Mouse (Mus musculus) CH12.LX (cell line): ENCODE data around the gene Prrt2. TPM values are rescaled to one million over a fixed set of nuclear protein-coding genes. Genes with fewer than 3 reads are reported as not detected.
A peak's percentile ranks its signal among the peaks of the same experiment; 100 is the strongest.

Experiments
- DNase-seq: peaks from one replicate; pipeline ENCODE4 v3.0.0-alpha.2; 2013; ENCODE audit errors: extremely low read depth
- H3K27ac ChIP-seq: 2 replicates; pipeline ENCODE4 v1.5.1; 2012; ENCODE audit warnings: low read depth, mild to moderate bottlenecking, control low read depth, moderate library complexity; ENCODE audit not compliant: insufficient read depth
- H3K27me3 ChIP-seq: replicated peaks from 2 replicates; pipeline ENCODE3; 2012; ENCODE audit warnings: inconsistent platforms
- H3K36me3 ChIP-seq, 2 experiments: replicated peaks in 1 of 2; 2 replicates each; pipeline versions ENCODE3 to v1.6.1; 2012; ENCODE audit warnings: inconsistent platforms in 1 of 2, low read length in 1 of 2, mild to moderate bottlenecking in 1 of 2, mixed read lengths in 1 of 2, moderate library complexity in 1 of 2; ENCODE audit not compliant: control insufficient read depth in 1 of 2, insufficient read depth in 1 of 2
- H3K4me1 ChIP-seq, 2 experiments: 2 replicates each; pipeline ENCODE4 v1.6.1; 2012; ENCODE audit warnings: inconsistent platforms in 1 of 2, moderate library complexity in 1 of 2; ENCODE audit not compliant: insufficient read depth in 2 of 2, control insufficient read depth in 1 of 2
- H3K4me2 ChIP-seq: 2 replicates; pipeline ENCODE4 v1.6.1; 2012; ENCODE audit warnings: low read depth, mild to moderate bottlenecking, control low read depth; ENCODE audit not compliant: poor library complexity, insufficient read depth, severe bottlenecking
- H3K4me3 ChIP-seq, 3 experiments: fragments of 150-350 bp in 1 of 3; sonication (generic) in 1 of 3; replicated peaks in 1 of 3; 2 replicates each; pipeline versions ENCODE3 to v1.5.1; 2011 to 2012; ENCODE audit warnings: low read depth in 2 of 3, low read length in 2 of 3, mild to moderate bottlenecking in 2 of 3, moderate library complexity in 2 of 3, control low read depth in 1 of 3, improper control_type of control experiment in 1 of 3, inconsistent platforms in 1 of 3, mixed read lengths in 1 of 3; ENCODE audit not compliant: poor library complexity in 1 of 3
- H3K79me2 ChIP-seq: replicated peaks from 2 replicates; pipeline ENCODE4 v1.6.1; 2012; ENCODE audit warnings: mild to moderate bottlenecking, moderate library complexity; ENCODE audit not compliant: control insufficient read depth, poor library complexity, insufficient read depth, severe bottlenecking; ENCODE audit errors: extremely low read depth
- H3K9ac ChIP-seq: 2 replicates; pipeline ENCODE4 v1.6.1; 2012; ENCODE audit warnings: low read depth, mild to moderate bottlenecking, control low read depth, moderate library complexity; ENCODE audit not compliant: insufficient read depth
- H3K9me3 ChIP-seq: replicated peaks from 2 replicates; pipeline ENCODE3; 2012; ENCODE audit warnings: low read length, inconsistent platforms, mixed read lengths
- BHLHE40 ChIP-seq: IDR thresholded peaks from 2 replicates; pipeline ENCODE4 v1.6.1; 2011; ENCODE audit warnings: mild to moderate bottlenecking, low read depth, low read length, improper control_type of control experiment
- ELF1 ChIP-seq: IDR thresholded peaks from 2 replicates; pipeline ENCODE4 v1.6.1; 2014; ENCODE audit warnings: low read depth, mild to moderate bottlenecking, inconsistent platforms, low read length, improper control_type of control experiment
- EP300 ChIP-seq: IDR thresholded peaks from 2 replicates; pipeline ENCODE4 v1.6.1; 2011; ENCODE audit warnings: low read length, improper control_type of control experiment
- ETS1 ChIP-seq: conservative IDR thresholded peaks from 2 replicates; pipeline ENCODE4 v1.6.1; 2012; ENCODE audit warnings: low read depth, mild to moderate bottlenecking, inconsistent platforms, low read length, improper control_type of control experiment, moderate library complexity
- HCFC1 ChIP-seq: IDR thresholded peaks from 2 replicates; pipeline ENCODE4 v1.6.1; 2012; ENCODE audit warnings: low read depth, mild to moderate bottlenecking, inconsistent platforms, low read length, improper control_type of control experiment
- IRF4 ChIP-seq: IDR thresholded peaks from 2 replicates; pipeline ENCODE4 v1.6.1; 2014; ENCODE audit warnings: low read depth, mild to moderate bottlenecking, inconsistent platforms, low read length, improper control_type of control experiment
- JUN ChIP-seq: IDR thresholded peaks from 2 replicates; pipeline ENCODE4 v1.6.1; 2011; ENCODE audit warnings: low read depth, mild to moderate bottlenecking, low read length, improper control_type of control experiment, moderate library complexity; ENCODE audit not compliant: insufficient read depth
- MAZ ChIP-seq: IDR thresholded peaks from 2 replicates; pipeline ENCODE4 v1.6.1; 2012; ENCODE audit warnings: low read depth, mild to moderate bottlenecking, inconsistent platforms, low read length, improper control_type of control experiment, moderate library complexity
- MXI1 ChIP-seq: IDR thresholded peaks from 2 replicates; pipeline ENCODE4 v1.6.1; 2011; ENCODE audit warnings: mild to moderate bottlenecking, low read depth, low read length, improper control_type of control experiment
- POLR2A ChIP-seq: IDR thresholded peaks from 2 replicates; pipeline ENCODE4 v1.6.1; 2011; ENCODE audit warnings: low read depth, mild to moderate bottlenecking, improper control_type of control experiment, low read length
- POLR2AphosphoS2 ChIP-seq: IDR thresholded peaks from 2 replicates; pipeline ENCODE4 v1.6.1; 2011; ENCODE audit warnings: low read depth, low read length, improper control_type of control experiment
- RAD21 ChIP-seq: IDR thresholded peaks from 2 replicates; pipeline ENCODE4 v1.6.1; 2011; ENCODE audit warnings: low read depth, mild to moderate bottlenecking, low read length, improper control_type of control experiment, moderate library complexity
- RCOR1 ChIP-seq: conservative IDR thresholded peaks from 2 replicates; pipeline ENCODE4 v1.6.1; 2012; ENCODE audit warnings: low read depth, mild to moderate bottlenecking, inconsistent platforms, low read length, improper control_type of control experiment
- SIN3A ChIP-seq: IDR thresholded peaks from 2 replicates; pipeline ENCODE4 v1.6.1; 2012; ENCODE audit warnings: low read length, improper control_type of control experiment, inconsistent platforms
- SMC3 ChIP-seq: IDR thresholded peaks from 2 replicates; pipeline ENCODE4 v1.6.1; 2011; ENCODE audit warnings: low read depth, low read length, improper control_type of control experiment
- TBP ChIP-seq: conservative IDR thresholded peaks from 2 replicates; pipeline ENCODE4 v1.6.1; 2011; ENCODE audit warnings: low read depth, low read length, improper control_type of control experiment
- TCF12 ChIP-seq: IDR thresholded peaks from 2 replicates; pipeline ENCODE4 v1.6.1; 2014; ENCODE audit warnings: low read depth, mild to moderate bottlenecking, inconsistent platforms, low read length, improper control_type of control experiment
- USF1 ChIP-seq: IDR thresholded peaks from 2 replicates; pipeline ENCODE4 v1.6.1; 2014; ENCODE audit warnings: low read depth, mild to moderate bottlenecking, inconsistent platforms, low read length, improper control_type of control experiment
- USF2 ChIP-seq: conservative IDR thresholded peaks from 2 replicates; pipeline ENCODE4 v1.6.1; 2011; ENCODE audit warnings: low read depth, low read length, improper control_type of control experiment
- ZC3H11A ChIP-seq: IDR thresholded peaks from 2 replicates; pipeline ENCODE4 v1.6.1; 2012; ENCODE audit warnings: low read depth, mild to moderate bottlenecking, inconsistent platforms, low read length, improper control_type of control experiment
- ZKSCAN1 ChIP-seq: IDR thresholded peaks from 2 replicates; pipeline ENCODE4 v1.6.1; 2012; ENCODE audit warnings: low read depth, inconsistent platforms, low read length, improper control_type of control experiment, borderline replicate concordance
- ZMIZ1 ChIP-seq: IDR thresholded peaks from 2 replicates; pipeline ENCODE4 v1.6.1; 2012; ENCODE audit warnings: low read depth, mild to moderate bottlenecking, inconsistent platforms, low read length, improper control_type of control experiment
- dilution Hi-C: fragments of 300-500 bp; cut with MboI; formaldehyde crosslinking; loops from 2 replicates; pipeline ENCODE4 v1.14.3; 2020; ENCODE audit warnings: low sequenced_read_pairs; ENCODE audit not compliant: extremely low pct_unique_long_range_greater_than_20kb, extremely low pct_ligation_motif_present
- in situ Hi-C: fragments of 300-500 bp; cut with MboI; formaldehyde crosslinking; loops from 3 replicates; pipeline ENCODE4 v1.14.3; 2019; ENCODE audit warnings: low sequenced_read_pairs, low pct_ligation_motif_present, low pct_unique_long_range_greater_than_20kb, mixed read lengths
- polyA plus RNA-seq: library from polyadenylated mRNA; unstranded; fragments of >175 nt; gene quantifications from 2 replicates; pipeline ENCODE4 v1.2.1, GENCODE M21; 2012; ENCODE audit warnings: low read depth; ENCODE audit not compliant: insufficient read length
- total RNA-seq, 2 experiments: library from RNA; depleted of rRNA; stranded (reverse); fragments of 300-350 nt in 1 of 2; fragments of >200 nt in 1 of 2; gene quantifications; 2 replicates each; pipeline ENCODE4 v1.2.3; 2012 to 2014

The Prrt2 gene
- total and polyA plus RNA-seq, 3 experiments = 1.2 TPM; not detected in 2

GRCm38 (mm10) chr7:127014320-127014719, 6.7 kb downstream of the Prrt2 start, which contains the start of gene Mvp:
Mvp (minus strand) TSS chr7:127014621.
- H3K9ac ChIP-seq = peak within 1 kb of the TSS; percentile 87
- dilution Hi-C loops (no loop called here), in situ Hi-C loops (loop anchor here (10.0 kb wide), 1 partner anchor 310 kb away; the partner anchor contains the start of gene Coro1a)
- DNase-seq = peak; percentile 75
- peaks cover 14% of the 10 kb centered on the region for H3K79me2 ChIP-seq
- peaks cover 6 to 47% of the 10 kb centered on the region in 2 experiments for H3K36me3 ChIP-seq
- H3K27ac ChIP-seq = peak within 1 kb of the TSS; percentile 67
- H3K4me2 ChIP-seq = peak within 1 kb of the TSS; percentile 77
- TF ChIP-seq RCOR1 (no peak), ELF1 (peak; percentile 74), HCFC1 (peak; percentile 63), RAD21 (no peak), MXI1 (0 out of 2 replicates have a peak, but pooled peaks have one; percentile 33), SMC3 (no peak), BHLHE40 (no peak), IRF4 (peak; percentile 23; the same call in 1 of the 2 replicates), POLR2A (peak; percentile 61), TCF12 (0 out of 2 replicates have a peak, but pooled peaks have one; percentile 35), JUN (no peak), SIN3A (peak; percentile 94), ETS1 (peak; percentile 40; the same call in 1 of the 2 replicates), MAZ (0 out of 2 replicates have a peak, but pooled peaks have one; percentile 22)
- peaks cover 22 to 72% of the 10 kb centered on the region in 2 experiments for H3K4me1 ChIP-seq
- peak within 1 kb of the TSS; percentile 73 to 87 (median 75) for H3K4me3 ChIP-seq
- H3K27me3 ChIP-seq = no peaks in the 10 kb centered on the region
- no peaks in the 10 kb centered on the region for H3K9me3 ChIP-seq

GRCm38 (mm10) chr7:127013385-127013784, 7.6 kb downstream of the Prrt2 start:
- Histone ChIP-seq H3K4me3 (peak overlapping the region; percentile 73 to 87 (median 75)), H3K4me1 (peaks cover 27 to 72% of the 10 kb centered on the region in 2 experiments), H3K27me3 (no peaks in the 10 kb centered on the region), H3K36me3 (peaks cover 6 to 38% of the 10 kb centered on the region in 2 experiments), H3K9me3 (no peaks in the 10 kb centered on the region), H3K79me2 (peaks cover 14% of the 10 kb centered on the region), H3K9ac (peak overlapping the region; percentile 87; the same call in 1 of the 2 replicates), H3K27ac (no peak overlapping the region), H3K4me2 (peak overlapping the region; percentile 60)
- dilution Hi-C loops (no loop called here), in situ Hi-C loops (loop anchor here (10.0 kb wide), 1 partner anchor 309 kb away; the partner anchor contains the start of gene Coro1a)
- DNase-seq = no peak
- TF ChIP-seq HCFC1 (no peak), TCF12 (no peak), USF1 (no peak), ZKSCAN1 (no peak), POLR2AphosphoS2 (no peak), ZMIZ1 (no peak), ETS1 (no peak), ZC3H11A (no peak), USF2 (no peak), TBP (no peak), EP300 (no peak)
